Mouse (Mus musculus) forebrain, embryonic 14.5 days (tissue): ENCODE data around the gene Cnpy1. TPM values are rescaled to one million over a fixed set of nuclear protein-coding genes. Genes with fewer than 3 reads are reported as not detected.

Experiments
- ATAC-seq: fragments of 200-750 bp; cut with Nextera tagmentation; 2 replicates; pipeline ENCODE4 v1.8.0; 2017; ENCODE audit warnings: mild to moderate bottlenecking, moderate library complexity
- DNase-seq: peaks from one replicate; pipeline ENCODE4 v3.0.0-alpha.2; 2015; ENCODE audit warnings: low spot score
- H3K27ac ChIP-seq: fragments of 300-500 bp; sonication (generic); 2 replicates; pipeline ENCODE4 v1.5.1; 2014; ENCODE audit warnings: low read depth, mild to moderate bottlenecking, control low read depth, low read length, moderate library complexity
- H3K27me3 ChIP-seq: fragments of 300-500 bp; sonication (generic); replicated peaks from 2 replicates; pipeline ENCODE4 v1.6.1; 2014; ENCODE audit warnings: low read length, control low read depth, mixed read lengths; ENCODE audit not compliant: control insufficient read depth, insufficient read depth
- H3K36me3 ChIP-seq: fragments of 300-500 bp; sonication (generic); 2 replicates; pipeline ENCODE4 v1.6.1; 2014; ENCODE audit warnings: low read length, control low read depth; ENCODE audit not compliant: control insufficient read depth, insufficient read depth
- H3K4me1 ChIP-seq: fragments of 300-500 bp; sonication (generic); 2 replicates; pipeline ENCODE4 v1.6.1; 2014; ENCODE audit warnings: antibody characterized with exemption, low read length, control low read depth; ENCODE audit not compliant: control insufficient read depth, insufficient read depth
- H3K4me2 ChIP-seq: fragments of 300-500 bp; sonication (generic); 2 replicates; pipeline ENCODE4 v1.6.1; 2014; ENCODE audit warnings: mild to moderate bottlenecking, control low read depth, low read length
- H3K4me3 ChIP-seq: fragments of 300-500 bp; sonication (generic); 2 replicates; pipeline ENCODE4 v1.5.1; 2014; ENCODE audit warnings: low read depth, low read length, control low read depth
- H3K9ac ChIP-seq: fragments of 300-500 bp; sonication (generic); 2 replicates; pipeline ENCODE4 v1.6.1; 2014; ENCODE audit warnings: mild to moderate bottlenecking, low read length, control low read depth, moderate library complexity
- H3K9me3 ChIP-seq: fragments of 300-500 bp; sonication (generic); replicated peaks from 2 replicates; pipeline ENCODE4 v1.6.1; 2016; ENCODE audit warnings: low read length, control low read depth, mixed read lengths; ENCODE audit not compliant: control insufficient read depth
- WGBS: fragments of 180-500 bp; shearing (Covaris S2); extraction: QIAGEN DNeasy Blood & Tissue Kit; methylation state at CpG from one replicate; pipeline ENCODE4 v1.1.7; 2014; 5-methylcytosine and 5-hydroxymethylcytosine counted together
- polyA plus RNA-seq: library from polyadenylated mRNA; unstranded; fragments of >200 nt; fragmentation: Nextera tagmentation; extraction: Ambion mirVana; gene quantifications from 2 replicates; pipeline ENCODE4 v1.2.1, GENCODE M21; 2014

Cnpy1 gene
- polyA plus RNA-seq, 1 experiment from 2014 or later: 1.1 TPM

GRCm38 (mm10) chr5:28208726-28209520, 36.7 kb downstream of the Cnpy1 start:
- ATAC-seq: no peak
- Histone ChIP-seq H3K36me3 (no peaks in the 10 kb centered on the region), H3K27ac (no peak overlapping the region), H3K4me1 (0 out of 2 replicates have a peak, but pooled peaks cover 8% of the 10 kb centered on the region), H3K9ac (no peak overlapping the region), H3K27me3 (peaks cover 88% of the 10 kb centered on the region), H3K4me3 (peak overlapping the region; percentile 33; the same call in 1 of the 2 replicates), H3K4me2 (peak overlapping the region; percentile 61), H3K9me3 (no peaks in the 10 kb centered on the region)
- no peak for DNase-seq
- WGBS: 10% methylated on average over 20 of the region's 20 CpGs

GRCm38 (mm10) chr5:28207043-28207442, 38.6 kb downstream of the Cnpy1 start:
- DNase-seq (no peak), ATAC-seq (no peak)
- WGBS: 60% methylated on average over 4 of the region's 4 CpGs
- Histone ChIP-seq H3K9ac (no peak overlapping the region), H3K36me3 (no peaks in the 10 kb centered on the region), H3K27ac (no peak overlapping the region), H3K4me2 (no peak overlapping the region), H3K9me3 (no peaks in the 10 kb centered on the region), H3K27me3 (peaks cover 87% of the 10 kb centered on the region), H3K4me3 (no peak overlapping the region), H3K4me1 (0 out of 2 replicates have a peak, but pooled peaks cover 8% of the 10 kb centered on the region)

- Histone ChIP-seq H3K4me1 (0 out of 2 replicates have a peak, but pooled peaks cover 8% of the 10 kb centered on the region), H3K9me3 (no peaks in the 10 kb centered on the region), H3K9ac (no peak overlapping the region), H3K27ac (no peak overlapping the region), H3K4me2 (no peak overlapping the region), H3K36me3 (no peaks in the 10 kb centered on the region), H3K4me3 (no peak overlapping the region), H3K27me3 (peaks cover 87% of the 10 kb centered on the region)
- ATAC-seq (no peak), DNase-seq (no peak)
- 67% methylated on average over 4 of the region's 4 CpGs for WGBS
Observed at GRCm38 (mm10) chr5:28206448-28206847, 39.2 kb downstream of the Cnpy1 start.

DNA sequence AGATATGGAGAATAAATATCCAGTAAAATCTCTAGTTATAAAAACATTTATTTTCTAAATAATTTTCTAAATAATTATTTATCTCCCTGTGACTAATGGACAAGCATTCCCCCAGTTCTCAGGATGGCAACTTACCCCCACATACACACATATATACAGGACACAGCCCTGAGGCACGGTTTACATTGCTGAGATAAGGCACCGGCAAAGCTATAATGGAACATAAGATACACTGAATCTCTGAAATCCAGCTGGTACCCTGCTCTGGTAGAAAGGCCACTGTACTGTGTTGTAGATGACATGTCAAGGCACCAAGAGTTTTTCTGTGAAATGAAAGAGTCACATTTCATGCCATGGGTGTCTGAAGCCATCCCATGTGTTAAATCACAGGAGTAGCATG, 40.9 kb downstream of the Cnpy1 start:
- DNase-seq: no peak
- WGBS: 81% methylated on average over 2 of the region's 2 CpGs
- no peak overlapping the region for H3K4me3 ChIP-seq

DNA sequence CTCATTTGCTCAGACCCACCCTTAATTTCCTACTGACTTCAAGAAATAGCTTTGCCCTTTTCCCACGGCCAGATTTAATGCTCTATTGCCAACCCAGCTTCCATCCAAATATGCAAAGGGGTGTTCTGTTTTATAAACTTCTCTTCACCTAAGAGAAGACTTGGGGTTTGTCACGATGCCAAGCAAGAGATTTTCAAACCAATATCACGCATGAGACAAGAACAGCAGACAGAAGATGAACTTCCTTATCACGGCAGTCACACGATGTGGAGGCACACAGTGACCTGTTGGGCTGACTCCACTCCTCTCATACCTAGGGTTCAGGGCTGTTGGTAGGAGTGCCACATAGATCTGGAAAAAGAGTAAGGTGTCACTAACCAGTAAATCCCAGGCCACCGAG, 42.5 kb downstream of the Cnpy1 start:
- DNase-seq (no peak), ATAC-seq (no peak)
- H3K27ac ChIP-seq: no peak overlapping the region
- peaks cover 60% of the 10 kb centered on the region for H3K27me3 ChIP-seq
- no peaks in the 10 kb centered on the region for H3K4me1 ChIP-seq
- H3K4me2 ChIP-seq: no peak overlapping the region
- 78% methylated on average over 6 of the region's 6 CpGs for WGBS
- H3K9me3 ChIP-seq: no peaks in the 10 kb centered on the region
- H3K4me3 ChIP-seq: no peak overlapping the region
- H3K9ac ChIP-seq: no peak overlapping the region
- H3K36me3 ChIP-seq: no peaks in the 10 kb centered on the region

More for the DNA sequence above, 40.9 kb downstream of the Cnpy1 start:
- no peaks in the 10 kb centered on the region for H3K36me3 ChIP-seq
- H3K27ac ChIP-seq: no peak overlapping the region
- H3K9me3 ChIP-seq: no peaks in the 10 kb centered on the region
- H3K4me1 ChIP-seq: 0 out of 2 replicates have a peak, but pooled peaks cover 2% of the 10 kb centered on the region
- ATAC-seq: no peak
- H3K27me3 ChIP-seq: peaks cover 76% of the 10 kb centered on the region
- no peak overlapping the region for H3K9ac ChIP-seq
- H3K4me2 ChIP-seq: no peak overlapping the region

GRCm38 (mm10) chr5:28199089-28199873, 46.3 kb downstream of the Cnpy1 start:
- Histone ChIP-seq H3K4me2 (no peak overlapping the region), H3K36me3 (no peaks in the 10 kb centered on the region), H3K4me3 (no peak overlapping the region), H3K9ac (no peak overlapping the region), H3K4me1 (no peaks in the 10 kb centered on the region), H3K9me3 (no peaks in the 10 kb centered on the region), H3K27ac (no peak overlapping the region), H3K27me3 (peaks cover 32% of the 10 kb centered on the region)
- DNase-seq: no peak
- ATAC-seq: no peak
- WGBS: 41% methylated on average over 7 of the region's 7 CpGs

DNA sequence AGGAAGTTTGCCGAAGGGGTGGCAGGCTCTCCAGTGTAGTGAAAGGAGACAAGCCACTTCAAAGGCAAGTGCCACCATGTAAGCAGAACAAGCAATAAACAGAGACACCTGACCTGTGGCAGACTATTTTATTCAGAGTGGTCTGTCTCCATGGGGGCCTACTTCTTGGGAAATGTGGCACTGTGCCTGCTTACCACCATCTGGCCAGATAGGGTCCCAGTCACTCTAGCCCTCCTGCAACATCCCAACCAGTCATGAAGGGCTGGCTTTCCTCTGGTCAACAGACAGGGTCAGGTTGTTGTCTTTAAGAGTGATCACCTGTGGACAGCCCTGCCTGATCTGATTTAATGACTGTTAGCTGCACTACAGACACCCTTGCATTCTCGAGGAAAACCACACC, 50.1 kb downstream of the Cnpy1 start:
- no peak overlapping the region for H3K4me3 ChIP-seq
- no peaks in the 10 kb centered on the region for H3K9me3 ChIP-seq
- no peak overlapping the region for H3K9ac ChIP-seq
- no peaks in the 10 kb centered on the region for H3K4me1 ChIP-seq
- no peaks in the 10 kb centered on the region for H3K36me3 ChIP-seq
- peaks cover 8% of the 10 kb centered on the region; the same call in 1 of the 2 replicates for H3K27me3 ChIP-seq
- H3K4me2 ChIP-seq: no peak overlapping the region
- 59% methylated on average over 2 of the region's 2 CpGs for WGBS
- DNase-seq (no peak), ATAC-seq (no peak)
- no peak overlapping the region for H3K27ac ChIP-seq

DNA sequence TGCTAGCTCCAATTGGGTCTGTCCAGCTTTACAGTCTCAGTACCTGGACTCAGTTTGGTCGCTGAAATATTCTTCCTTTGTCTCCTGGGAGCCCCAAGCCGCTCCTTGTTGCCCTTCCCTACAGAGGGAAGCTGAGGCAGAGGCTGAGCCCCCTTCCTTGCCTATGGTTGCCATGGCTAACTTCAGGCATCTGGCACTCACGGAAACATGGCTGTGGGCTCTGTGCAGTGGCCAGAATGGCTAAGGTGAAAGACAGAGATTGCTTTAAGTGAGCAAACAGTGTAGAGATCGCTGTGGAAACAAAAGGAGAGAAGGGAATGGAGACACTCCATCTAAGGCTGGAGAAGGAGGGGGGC, 53.5 kb downstream of the Cnpy1 start:
- WGBS: 26% methylated on average over 4 of the region's 4 CpGs

More for the DNA sequence above, 53.5 kb downstream of the Cnpy1 start:
- Histone ChIP-seq H3K4me3 (no peak overlapping the region), H3K9me3 (no peaks in the 10 kb centered on the region), H3K27me3 (no peaks in the 10 kb centered on the region; the same call in 1 of the 2 replicates), H3K4me1 (no peaks in the 10 kb centered on the region), H3K9ac (no peak overlapping the region), H3K27ac (no peak overlapping the region), H3K36me3 (no peaks in the 10 kb centered on the region), H3K4me2 (no peak overlapping the region)
- no peak for DNase-seq
- no peak for ATAC-seq
